Mouse (Mus musculus): Measurements from ENCODE around the gene Luc7l3. TPM values are rescaled to one million over a fixed set of nuclear protein-coding genes. Genes with fewer than 3 reads are reported as not detected.
A peak's percentile ranks its signal among the peaks of the same experiment; 100 is the strongest.

Gene Luc7l3
- polyA plus RNA-seq, 1 experiment from 2014 or later: 152 TPM

DNA sequence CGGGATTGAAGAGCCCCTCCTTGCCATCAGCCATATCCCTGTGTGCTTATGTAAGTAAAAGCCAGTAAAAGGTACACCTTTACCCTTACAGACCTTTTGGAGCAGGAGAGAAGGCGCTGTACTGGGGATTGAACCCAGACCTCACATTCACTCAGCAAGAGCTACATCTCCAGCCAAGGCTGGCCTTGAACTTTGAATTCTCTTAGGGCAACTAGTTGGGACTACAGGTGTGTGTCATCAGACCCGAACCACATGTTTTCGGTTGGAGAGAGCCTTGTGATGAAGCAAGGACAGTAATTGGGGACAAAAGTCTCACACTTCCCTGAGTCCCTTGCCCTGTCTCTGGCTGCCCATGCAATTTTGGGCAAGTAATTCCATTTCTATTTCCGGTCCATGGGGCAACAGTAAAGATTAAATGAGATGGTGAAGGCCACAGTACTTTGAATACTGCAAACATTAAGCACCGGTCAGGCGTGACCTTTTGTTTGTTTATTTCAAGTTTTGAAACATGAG lies 25.3 kb upstream of the Luc7l3 start:
- Histone ChIP-seq H3K9me3 (no peaks in the 10 kb centered on the region), H3K27ac (no peak overlapping the region), H3K36me3 (no peaks in the 10 kb centered on the region), H3K27me3 (replicated peaks) (no peaks in the 10 kb centered on the region; the same call in 1 of the 2 replicates), H3K4me2 (replicated peaks) (no peak overlapping the region), H3K4me3 (no peak overlapping the region), H3K4me1 (peaks cover 20% of the 10 kb centered on the region), H3K9ac (no peak overlapping the region)
- WGBS: 89% methylated on average over 7 of the region's 7 CpGs
- ATAC-seq (ENCODE audit: low FRiP score, low read depth): no peak

DNA sequence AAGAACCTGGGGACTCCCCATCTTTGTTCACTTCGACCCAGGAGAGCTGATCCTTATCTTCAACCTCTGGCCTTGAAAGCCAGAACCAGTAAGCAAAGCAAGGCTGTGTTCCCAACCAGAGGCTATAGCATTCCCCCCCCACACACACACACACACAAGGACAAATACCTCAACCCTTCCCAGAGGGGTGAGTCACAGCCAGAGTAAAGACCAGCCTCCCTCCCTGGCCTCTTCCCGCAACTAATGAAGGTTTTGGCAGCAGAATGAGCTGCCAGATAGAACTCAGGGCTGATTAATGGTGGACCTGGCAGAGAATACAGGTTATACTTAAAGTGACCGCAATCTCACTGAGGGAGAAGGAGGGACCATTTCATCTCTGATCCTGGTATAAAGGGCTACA lies 24.8 kb upstream of the Luc7l3 start:
- H3K4me2 ChIP-seq (replicated peaks): no peak overlapping the region
- H3K4me1 ChIP-seq: peaks cover 26% of the 10 kb centered on the region
- H3K4me3 ChIP-seq: no peak overlapping the region
- no peak overlapping the region for H3K27ac ChIP-seq
- H3K9me3 ChIP-seq: no peaks in the 10 kb centered on the region
- no peak for ATAC-seq (ENCODE audit: low FRiP score, low read depth)
- WGBS: 78% methylated on average over 3 of the region's 3 CpGs
- H3K9ac ChIP-seq: no peak overlapping the region
- no peaks in the 10 kb centered on the region; the same call in 1 of the 2 replicates for H3K27me3 ChIP-seq (replicated peaks)
- no peaks in the 10 kb centered on the region for H3K36me3 ChIP-seq

DNA sequence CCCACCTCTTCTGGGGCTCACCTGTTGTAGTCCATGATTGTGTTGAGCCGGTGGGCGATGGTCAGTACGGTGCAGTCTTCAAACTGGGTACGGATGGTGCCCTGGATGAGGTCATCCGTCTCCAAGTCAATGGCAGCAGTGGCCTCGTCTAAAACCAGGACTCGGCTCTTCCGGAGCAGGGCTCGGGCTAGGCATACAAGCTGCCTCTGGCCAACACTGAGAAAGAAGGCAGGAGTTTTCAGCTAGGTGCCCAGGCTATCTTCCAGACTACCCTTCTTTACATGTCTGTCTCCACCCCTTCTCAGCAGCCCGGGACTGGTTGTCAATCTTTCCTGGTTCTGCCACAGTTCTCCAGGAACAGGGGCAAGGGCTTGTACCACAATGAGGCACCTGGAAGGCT lies 24.1 kb upstream of the Luc7l3 start:
- no peaks in the 10 kb centered on the region for H3K36me3 ChIP-seq
- no peaks in the 10 kb centered on the region for H3K9me3 ChIP-seq
- H3K9ac ChIP-seq: no peak overlapping the region
- no peak overlapping the region for H3K4me3 ChIP-seq
- no peaks in the 10 kb centered on the region; the same call in 1 of the 2 replicates for H3K27me3 ChIP-seq (replicated peaks)
- H3K4me1 ChIP-seq: peaks cover 31% of the 10 kb centered on the region
- no peak overlapping the region for H3K27ac ChIP-seq
- H3K4me2 ChIP-seq (replicated peaks): no peak overlapping the region
- WGBS: 87% methylated on average over 10 of the region's 10 CpGs
- no peak for ATAC-seq (ENCODE audit: low FRiP score, low read depth)

DNA sequence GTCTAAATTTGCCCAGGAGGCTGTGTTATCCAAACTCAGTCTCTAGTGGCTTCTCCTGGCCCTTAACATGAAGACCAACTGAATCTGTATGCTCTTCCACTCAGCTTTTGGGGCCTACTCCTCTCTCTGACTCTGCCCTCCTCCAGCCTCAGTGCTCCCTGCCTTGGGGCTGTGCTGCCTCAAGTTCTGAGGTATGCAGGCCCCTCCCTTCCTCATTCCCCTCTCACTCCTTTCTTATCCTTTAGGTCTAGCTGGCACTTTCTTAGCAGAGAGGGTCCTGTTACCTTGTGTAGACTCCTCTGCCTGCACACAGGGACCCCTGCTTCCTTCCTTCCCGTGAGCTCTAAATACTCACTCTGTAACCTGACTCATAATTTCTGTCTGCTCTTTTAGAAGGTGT lies 22.7 kb upstream of the Luc7l3 start:
- Histone ChIP-seq H3K4me2 (replicated peaks) (no peak overlapping the region), H3K36me3 (peaks cover 5% of the 10 kb centered on the region), H3K4me1 (peaks cover 35% of the 10 kb centered on the region), H3K9ac (no peak overlapping the region), H3K27me3 (replicated peaks) (no peaks in the 10 kb centered on the region; the same call in 1 of the 2 replicates), H3K9me3 (no peaks in the 10 kb centered on the region), H3K4me3 (no peak overlapping the region), H3K27ac (no peak overlapping the region)
- 66% methylated on average over 1 of the region's 1 CpGs for WGBS
- no peak for ATAC-seq (ENCODE audit: low FRiP score, low read depth)

DNA sequence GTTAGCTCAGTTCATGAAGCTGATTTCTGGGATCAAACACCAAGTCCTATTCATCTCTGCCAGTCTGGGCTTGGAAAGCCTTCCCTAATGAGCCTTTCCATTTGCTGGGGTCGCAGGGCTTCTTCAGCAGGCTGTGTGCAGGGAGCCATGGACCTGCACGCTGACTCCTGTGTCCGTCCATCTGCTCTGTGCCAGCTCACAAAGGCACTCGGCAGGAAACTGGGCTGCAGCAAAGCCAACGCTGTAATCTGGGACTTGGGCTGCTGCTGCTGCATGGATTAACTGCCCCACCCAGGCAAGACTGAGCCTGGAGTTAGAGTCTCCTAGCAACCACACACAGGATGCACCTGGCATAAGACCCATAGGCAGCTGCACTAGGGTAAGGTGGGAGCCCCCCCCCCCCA lies 22.2 kb upstream of the Luc7l3 start:
- 14% methylated on average over 5 of the region's 5 CpGs for WGBS

DNA sequence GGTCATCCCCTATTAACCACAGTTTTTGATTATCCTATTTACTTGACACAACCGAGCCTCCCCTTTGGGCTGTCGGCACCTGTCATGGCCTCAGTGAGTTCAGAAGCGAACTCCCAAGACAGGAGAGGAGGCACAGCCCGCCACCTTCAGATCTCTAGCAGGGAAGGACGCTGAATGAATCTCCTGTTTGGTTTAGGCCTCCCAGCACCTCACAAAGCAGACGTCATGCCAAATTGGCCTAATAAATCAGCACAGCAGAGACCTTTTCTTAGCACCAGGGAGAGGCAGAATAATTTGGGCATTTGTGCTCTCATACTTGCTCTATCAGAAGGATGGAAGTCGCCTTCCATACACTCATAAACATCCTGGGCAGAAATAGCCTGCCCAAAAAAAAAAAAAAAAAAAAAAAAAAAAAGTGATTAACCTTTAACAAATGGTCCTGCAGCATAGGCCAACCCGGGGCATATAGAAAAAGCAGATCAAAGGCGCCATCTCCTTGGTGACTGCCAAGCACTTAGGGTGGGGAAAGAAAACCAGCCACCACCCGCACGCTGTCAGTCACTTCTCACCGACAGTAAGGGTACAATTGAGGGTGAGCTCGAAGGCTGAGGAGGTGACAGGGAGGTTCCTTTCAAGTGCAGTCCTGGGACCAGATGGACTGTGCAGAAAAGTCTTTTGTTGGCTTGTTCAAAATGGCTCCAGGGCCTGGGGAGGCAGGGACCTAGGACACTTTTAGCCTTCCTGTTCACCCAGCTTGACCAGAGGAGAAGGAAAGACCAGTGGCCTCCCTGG lies 20.5 kb upstream of the Luc7l3 start:
- peaks cover 24% of the 10 kb centered on the region for H3K36me3 ChIP-seq
- H3K9me3 ChIP-seq: no peaks in the 10 kb centered on the region
- 7% methylated on average over 13 of the region's 13 CpGs for WGBS
- H3K4me3 ChIP-seq: no peak overlapping the region
- H3K9ac ChIP-seq: 0 out of 2 replicates have a peak overlapping the region, but pooled peaks have one; percentile 5
- no peaks in the 10 kb centered on the region; the same call in 1 of the 2 replicates for H3K27me3 ChIP-seq (replicated peaks)
- no peak overlapping the region for H3K27ac ChIP-seq
- 0 out of 2 replicates have a peak, but pooled peaks have one; percentile 34 for ATAC-seq (ENCODE audit: low FRiP score, low read depth)
- peak overlapping the region; percentile 15 for H3K4me2 ChIP-seq (replicated peaks)
- H3K4me1 ChIP-seq: peaks cover 35% of the 10 kb centered on the region

More for the DNA sequence above, 22.2 kb upstream of the Luc7l3 start:
- H3K36me3 ChIP-seq: peaks cover 10% of the 10 kb centered on the region
- no peaks in the 10 kb centered on the region; the same call in 1 of the 2 replicates for H3K27me3 ChIP-seq (replicated peaks)
- H3K9ac ChIP-seq: no peak overlapping the region
- H3K27ac ChIP-seq: 0 out of 2 replicates have a peak overlapping the region, but pooled peaks have one; percentile 26
- peak; percentile 35; the same call in 1 of the 2 replicates for ATAC-seq (ENCODE audit: low FRiP score, low read depth)
- H3K4me2 ChIP-seq (replicated peaks): no peak overlapping the region
- peaks cover 35% of the 10 kb centered on the region for H3K4me1 ChIP-seq
- H3K4me3 ChIP-seq: no peak overlapping the region
- H3K9me3 ChIP-seq: no peaks in the 10 kb centered on the region

DNA sequence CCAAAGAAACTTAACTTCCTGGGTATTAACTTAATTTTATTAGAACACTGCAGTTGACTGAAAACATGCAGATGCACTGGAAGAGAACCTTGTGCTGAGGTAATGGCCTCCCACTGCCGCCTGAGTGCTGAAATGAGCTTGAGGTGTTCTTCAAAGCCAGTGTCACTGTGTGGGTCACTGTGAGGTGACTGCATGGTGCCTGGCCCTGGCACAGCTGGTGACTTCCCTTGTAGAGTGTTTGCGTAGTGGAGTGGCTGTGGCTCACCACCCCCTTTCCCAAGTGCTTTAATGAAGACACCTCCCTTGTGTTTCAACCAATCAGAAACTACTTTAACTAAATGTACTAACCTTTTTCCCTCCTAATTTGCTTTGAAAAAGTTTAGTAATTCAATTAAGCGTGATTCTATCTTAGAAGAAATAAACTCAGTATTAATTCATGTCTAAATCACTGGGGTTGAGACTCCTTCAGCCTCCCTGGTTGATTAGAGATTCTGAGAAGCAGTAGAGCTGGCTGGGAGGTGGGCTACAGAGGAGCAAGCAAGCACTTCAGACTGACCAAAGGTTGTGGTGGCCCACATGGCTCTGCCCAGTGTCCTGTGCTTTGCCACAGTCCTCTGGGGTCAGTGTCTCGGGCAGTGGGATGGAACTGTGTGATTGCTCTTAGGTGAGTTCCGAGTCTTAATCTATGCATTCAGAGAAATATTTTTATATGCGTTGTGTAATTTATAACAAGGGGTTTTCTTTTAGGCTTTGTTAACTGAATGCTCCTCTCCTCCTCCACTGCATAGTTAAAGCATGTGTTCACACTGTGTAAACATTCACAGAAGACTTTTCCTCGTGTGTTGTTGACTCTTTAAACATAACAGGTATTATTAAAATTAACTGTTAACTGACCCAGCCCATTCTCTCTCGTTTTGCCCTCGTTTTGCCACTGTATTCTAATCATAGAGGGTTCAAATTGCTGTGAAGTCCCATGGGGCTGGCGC lies 19.5 kb upstream of the Luc7l3 start:
- Histone ChIP-seq H3K4me1 (peaks cover 35% of the 10 kb centered on the region), H3K27ac (no peak overlapping the region), H3K9ac (0 out of 2 replicates have a peak overlapping the region, but pooled peaks have one; percentile 5), H3K9me3 (no peaks in the 10 kb centered on the region), H3K36me3 (peaks cover 29% of the 10 kb centered on the region), H3K27me3 (replicated peaks) (no peaks in the 10 kb centered on the region; the same call in 1 of the 2 replicates), H3K4me3 (no peak overlapping the region), H3K4me2 (replicated peaks) (peak overlapping the region; percentile 15; the same call in 1 of the 2 replicates)
- WGBS: 55% methylated on average over 10 of the region's 10 CpGs
- no peak for ATAC-seq (ENCODE audit: low FRiP score, low read depth)

DNA sequence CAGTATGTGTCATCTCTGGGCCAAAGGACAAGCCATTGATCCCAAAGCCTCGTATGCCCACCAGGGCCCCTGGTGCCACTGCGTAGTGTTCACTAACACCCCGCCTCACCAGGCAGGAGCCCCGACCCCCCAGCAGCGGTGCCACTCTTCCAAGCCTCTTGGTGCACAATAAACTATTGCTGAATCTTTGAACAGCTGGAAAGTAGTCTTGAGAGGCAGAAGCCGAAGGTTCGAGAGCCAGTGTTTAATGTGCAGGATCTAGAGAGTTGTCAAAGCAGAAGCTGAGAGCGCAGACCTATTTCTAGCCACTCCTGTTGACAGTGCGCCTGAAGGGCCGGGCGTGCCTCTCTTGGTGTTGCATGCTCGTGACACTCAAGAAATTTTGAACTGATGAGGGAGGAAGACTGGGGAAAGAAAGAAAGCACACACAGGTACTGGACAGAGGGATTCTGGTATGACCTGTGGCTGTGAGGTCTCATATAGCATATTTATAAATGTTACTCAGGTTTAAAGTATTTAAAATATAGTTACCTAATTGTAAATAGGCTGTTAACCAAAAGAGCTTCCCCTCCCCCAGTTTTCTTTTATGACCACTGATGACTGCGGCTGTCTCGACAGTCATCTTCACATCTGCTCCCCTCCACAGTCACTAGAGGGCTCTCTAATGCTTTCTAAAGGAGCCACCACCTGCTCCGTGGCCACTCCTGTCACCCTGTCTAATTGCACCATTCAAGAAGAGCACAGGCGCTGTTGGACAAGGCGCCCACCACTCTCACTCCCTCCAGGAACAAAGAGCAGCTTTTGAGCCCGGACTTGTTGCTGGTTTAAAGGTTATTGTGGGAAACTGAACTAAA lies 18.2 kb upstream of the Luc7l3 start:
- no peak overlapping the region for H3K4me2 ChIP-seq (replicated peaks)
- no peak overlapping the region for H3K4me3 ChIP-seq
- peaks cover 35% of the 10 kb centered on the region for H3K4me1 ChIP-seq
- 56% methylated on average over 18 of the region's 18 CpGs for WGBS
- H3K27ac ChIP-seq: no peak overlapping the region
- no peaks in the 10 kb centered on the region for H3K9me3 ChIP-seq
- H3K36me3 ChIP-seq: peaks cover 38% of the 10 kb centered on the region
- no peak overlapping the region for H3K9ac ChIP-seq
- ATAC-seq (ENCODE audit: low FRiP score, low read depth): peak; percentile 82
- no peaks in the 10 kb centered on the region; the same call in 1 of the 2 replicates for H3K27me3 ChIP-seq (replicated peaks)

DNA sequence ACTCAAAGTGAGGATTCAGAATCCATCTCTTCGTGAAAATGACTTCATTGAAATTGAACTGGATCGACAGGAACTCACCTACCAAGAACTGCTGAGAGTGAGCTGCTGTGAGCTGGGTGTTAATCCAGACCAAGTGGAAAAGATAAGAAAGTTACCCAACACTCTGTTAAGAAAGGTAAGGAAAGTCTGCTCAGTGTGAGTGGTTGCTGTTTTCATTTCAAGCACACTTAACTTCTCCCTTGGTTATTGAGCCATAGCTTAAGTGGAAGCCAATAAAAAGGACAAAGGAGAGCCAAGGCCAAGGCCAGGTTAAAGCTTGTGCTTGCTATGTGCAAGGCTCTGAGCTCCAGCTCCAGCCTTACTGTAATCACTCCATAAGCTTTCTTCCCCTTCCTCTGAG lies 16.6 kb upstream of the Luc7l3 start:
- 89% methylated on average over 2 of the region's 2 CpGs for WGBS
- ATAC-seq (ENCODE audit: low FRiP score, low read depth): no peak

DNA sequence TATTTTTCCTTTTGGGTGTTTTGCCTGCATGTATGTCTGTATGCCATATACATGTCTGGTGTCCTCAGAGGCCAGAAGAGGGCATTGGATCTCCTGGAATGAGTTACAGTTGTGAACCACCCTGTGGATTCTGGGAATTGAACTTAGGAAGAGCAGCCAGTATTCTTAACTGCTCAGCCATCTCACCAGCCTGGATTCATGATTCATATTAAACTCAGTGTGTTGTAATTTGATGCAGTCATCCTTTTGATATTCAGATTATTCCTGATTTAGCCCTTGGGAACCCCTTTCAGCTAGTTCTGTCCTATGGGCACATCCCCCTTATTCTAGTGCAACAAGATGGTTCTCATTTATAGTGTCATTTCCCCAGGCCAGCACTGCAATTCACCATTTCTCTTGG lies 14.8 kb upstream of the Luc7l3 start:
- no peak overlapping the region for H3K27ac ChIP-seq
- H3K4me1 ChIP-seq: peaks cover 9% of the 10 kb centered on the region
- H3K36me3 ChIP-seq: peaks cover 44% of the 10 kb centered on the region
- no peaks in the 10 kb centered on the region for H3K9me3 ChIP-seq
- no peaks in the 10 kb centered on the region for H3K27me3 ChIP-seq (replicated peaks)
- no peak overlapping the region for H3K4me2 ChIP-seq (replicated peaks)
- H3K9ac ChIP-seq: no peak overlapping the region
- no peak for ATAC-seq (ENCODE audit: low FRiP score, low read depth)
- no peak overlapping the region for H3K4me3 ChIP-seq

More for the DNA sequence above, 16.6 kb upstream of the Luc7l3 start:
- Histone ChIP-seq H3K36me3 (peaks cover 44% of the 10 kb centered on the region), H3K4me3 (no peak overlapping the region), H3K9ac (no peak overlapping the region), H3K27me3 (replicated peaks) (no peaks in the 10 kb centered on the region), H3K9me3 (no peaks in the 10 kb centered on the region), H3K4me1 (peaks cover 24% of the 10 kb centered on the region), H3K27ac (no peak overlapping the region), H3K4me2 (replicated peaks) (no peak overlapping the region)

DNA sequence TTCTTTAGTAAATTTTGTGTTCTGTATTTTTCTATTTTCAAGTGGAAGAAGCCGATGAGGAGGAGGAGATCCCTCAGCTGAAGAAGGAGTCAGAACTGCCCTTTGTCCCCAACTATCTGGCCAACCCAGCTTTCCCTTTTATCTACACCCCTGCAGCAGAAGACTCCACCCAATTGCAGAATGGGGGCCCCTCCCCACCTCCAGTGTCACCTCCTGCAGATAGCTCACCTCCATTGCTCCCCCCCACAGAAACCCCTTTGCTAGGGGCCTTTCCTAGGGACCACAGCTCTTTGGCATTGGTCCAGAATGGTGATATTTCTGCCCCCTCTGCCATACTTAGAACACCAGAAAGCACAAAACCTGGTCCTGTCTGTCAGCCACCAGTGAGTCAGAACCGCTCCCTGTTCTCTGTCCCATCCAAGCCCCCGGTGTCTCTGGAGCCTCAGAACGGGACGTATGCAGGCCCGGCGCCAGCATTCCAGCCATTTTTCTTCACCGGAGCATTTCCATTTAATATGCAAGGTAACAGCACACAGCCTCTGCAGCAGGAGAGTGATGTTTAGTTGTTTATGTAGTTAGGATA lies 12.7 kb upstream of the Luc7l3 start:
- H3K36me3 ChIP-seq: peaks cover 40% of the 10 kb centered on the region
- H3K9me3 ChIP-seq: no peaks in the 10 kb centered on the region
- no peak overlapping the region for H3K27ac ChIP-seq
- no peak overlapping the region for H3K4me3 ChIP-seq
- H3K9ac ChIP-seq: no peak overlapping the region
- ATAC-seq (ENCODE audit: low FRiP score, low read depth): no peak
- 89% methylated on average over 8 of the region's 8 CpGs for WGBS
- H3K4me2 ChIP-seq (replicated peaks): no peak overlapping the region
- H3K4me1 ChIP-seq: 0 out of 2 replicates have a peak, but pooled peaks cover 8% of the 10 kb centered on the region
- H3K27me3 ChIP-seq (replicated peaks): no peaks in the 10 kb centered on the region
